Mouse (Mus musculus): ENCODE results near the gene Tmem178. TPM values are rescaled to one million over a fixed set of nuclear protein-coding genes. Genes with fewer than 3 reads are reported as not detected.

Tmem178 gene
- 16.1 and 16.5 TPM in 2 replicates for polyA plus RNA-seq (2015; fragmentation: Nextera tagmentation; extraction: Ambion mirVana)

GRCm38 (mm10) chr17:80944530-80945198, at the start of gene Tmem178:
TSS of gene Tmem178 (plus strand) at chr17:80944632.
- H3K9ac ChIP-seq: peak within 1 kb of the TSS; percentile 64
- peak; percentile 36; the same call in 1 of the 2 replicates for ATAC-seq (ENCODE audit: borderline replicate concordance, extremely low read depth, low FRiP score, low TSS enrichment)
- H3K4me1 ChIP-seq: peaks cover 4% of the 10 kb centered on the region; the same call in 1 of the 2 replicates
- H3K36me3 ChIP-seq: no peaks in the 10 kb centered on the region
- peaks cover 38% of the 10 kb centered on the region; the same call in 1 of the 2 replicates for H3K27me3 ChIP-seq
- H3K4me2 ChIP-seq: peak within 1 kb of the TSS; percentile 100
- H3K9me3 ChIP-seq: no peaks in the 10 kb centered on the region
- peak within 1 kb of the TSS; percentile 67 for H3K4me3 ChIP-seq
- no peak within 1 kb of the TSS for H3K27ac ChIP-seq
- under 1% methylated on average over 75 of the region's 84 CpGs for WGBS

- no peak for ATAC-seq (ENCODE audit: borderline replicate concordance, extremely low read depth, low FRiP score, low TSS enrichment)
- H3K9ac ChIP-seq: no peak overlapping the region
- no peak overlapping the region for H3K4me3 ChIP-seq
- H3K36me3 ChIP-seq: no peaks in the 10 kb centered on the region
- H3K27me3 ChIP-seq: no peaks in the 10 kb centered on the region
- no peak overlapping the region for H3K4me2 ChIP-seq
- H3K27ac ChIP-seq: no peak overlapping the region
- no peaks in the 10 kb centered on the region for H3K9me3 ChIP-seq
- H3K4me1 ChIP-seq: peaks cover 21% of the 10 kb centered on the region
- WGBS: 55% methylated on average over 2 of the region's 2 CpGs
These were observed 48.0 kb upstream of the Tmem178 start for GRCm38 (mm10) chr17:80896481-80896880.

- Histone ChIP-seq H3K4me2 (no peak overlapping the region), H3K27ac (0 out of 2 replicates have a peak overlapping the region, but pooled peaks have one; percentile 74), H3K4me3 (no peak overlapping the region), H3K36me3 (no peaks in the 10 kb centered on the region), H3K9ac (no peak overlapping the region), H3K27me3 (no peaks in the 10 kb centered on the region), H3K4me1 (peaks cover 21% of the 10 kb centered on the region), H3K9me3 (no peaks in the 10 kb centered on the region)
- WGBS: 71% methylated on average over 9 of the region's 9 CpGs
- no peak for ATAC-seq (ENCODE audit: borderline replicate concordance, extremely low read depth, low FRiP score, low TSS enrichment)
These were observed 46.6 kb upstream of the Tmem178 start for GRCm38 (mm10) chr17:80897709-80898440.

GRCm38 (mm10) chr17:80899513-80900199, 44.8 kb upstream of the Tmem178 start:
- H3K9ac ChIP-seq: no peak overlapping the region
- peak; percentile 89 for ATAC-seq (ENCODE audit: borderline replicate concordance, extremely low read depth, low FRiP score, low TSS enrichment)
- 27% methylated on average over 9 of the region's 9 CpGs for WGBS
- H3K27me3 ChIP-seq: no peaks in the 10 kb centered on the region
- no peaks in the 10 kb centered on the region for H3K36me3 ChIP-seq
- no peak overlapping the region for H3K4me3 ChIP-seq
- H3K4me1 ChIP-seq: peaks cover 25% of the 10 kb centered on the region
- H3K9me3 ChIP-seq: no peaks in the 10 kb centered on the region
- peak overlapping the region; percentile 74 for H3K27ac ChIP-seq
- peak overlapping the region; percentile 28 for H3K4me2 ChIP-seq

- Histone ChIP-seq H3K4me1 (peaks cover 25% of the 10 kb centered on the region), H3K27me3 (no peaks in the 10 kb centered on the region), H3K9ac (no peak overlapping the region), H3K9me3 (no peaks in the 10 kb centered on the region), H3K4me3 (no peak overlapping the region), H3K4me2 (peak overlapping the region; percentile 28), H3K27ac (peak overlapping the region; percentile 69), H3K36me3 (no peaks in the 10 kb centered on the region)
- ATAC-seq (ENCODE audit: borderline replicate concordance, extremely low read depth, low FRiP score, low TSS enrichment): peak; percentile 4; the same call in 1 of the 2 replicates
- 55% methylated on average over 2 of the region's 2 CpGs for WGBS
These were observed 44.3 kb upstream of the Tmem178 start for GRCm38 (mm10) chr17:80900200-80900520.

GRCm38 (mm10) chr17:80901885-80902284, 42.5 kb upstream of the Tmem178 start:
- H3K27ac ChIP-seq: no peak overlapping the region
- H3K36me3 ChIP-seq: no peaks in the 10 kb centered on the region
- no peak overlapping the region for H3K9ac ChIP-seq
- H3K4me2 ChIP-seq: no peak overlapping the region
- 56% methylated on average over 6 of the region's 6 CpGs for WGBS
- no peak overlapping the region for H3K4me3 ChIP-seq
- no peaks in the 10 kb centered on the region for H3K27me3 ChIP-seq
- no peaks in the 10 kb centered on the region for H3K9me3 ChIP-seq
- peaks cover 25% of the 10 kb centered on the region for H3K4me1 ChIP-seq
- ATAC-seq (ENCODE audit: borderline replicate concordance, extremely low read depth, low FRiP score, low TSS enrichment): no peak

DNA sequence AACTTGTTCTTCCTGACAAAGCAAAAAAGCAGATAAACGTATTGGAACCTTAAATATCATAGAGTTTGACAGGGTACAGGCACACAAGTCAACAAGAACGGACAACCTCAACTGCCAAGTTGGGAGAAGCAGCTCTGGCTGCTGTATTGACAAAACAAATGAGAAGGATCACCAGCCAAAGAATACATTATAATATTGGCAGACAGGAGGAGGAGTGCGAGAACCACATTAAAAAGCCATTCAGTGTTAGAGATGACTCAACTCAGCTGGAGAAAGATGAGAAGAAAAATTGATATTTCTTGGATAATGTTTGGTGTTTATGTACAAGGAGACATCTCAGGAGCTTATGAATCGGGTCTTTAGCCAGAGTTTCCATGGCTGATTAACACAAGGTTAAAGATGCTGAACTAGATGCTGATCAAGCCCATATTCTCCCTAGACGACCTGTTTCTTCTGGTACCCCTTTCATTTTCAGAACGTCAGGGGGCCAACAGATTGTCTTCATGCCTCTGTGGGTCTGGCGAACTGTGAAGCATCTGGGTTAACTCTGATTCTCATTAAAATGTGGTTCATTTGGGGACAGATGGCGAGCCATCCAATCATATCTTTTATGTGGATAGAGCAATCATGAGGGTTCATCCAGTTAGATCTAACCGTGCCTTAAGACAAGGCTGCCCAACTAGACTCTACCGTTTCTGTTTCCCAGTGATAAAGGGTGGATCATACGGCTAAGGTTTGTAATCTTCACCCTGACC, 41.1 kb upstream of the Tmem178 start:
- H3K4me1 ChIP-seq: peaks cover 23% of the 10 kb centered on the region
- no peak overlapping the region for H3K4me3 ChIP-seq
- no peaks in the 10 kb centered on the region for H3K27me3 ChIP-seq
- no peak overlapping the region for H3K27ac ChIP-seq
- H3K9ac ChIP-seq: no peak overlapping the region
- ATAC-seq (ENCODE audit: borderline replicate concordance, extremely low read depth, low FRiP score, low TSS enrichment): no peak
- no peak overlapping the region for H3K4me2 ChIP-seq
- no peaks in the 10 kb centered on the region for H3K36me3 ChIP-seq
- no peaks in the 10 kb centered on the region for H3K9me3 ChIP-seq
- 71% methylated on average over 11 of the region's 11 CpGs for WGBS

DNA sequence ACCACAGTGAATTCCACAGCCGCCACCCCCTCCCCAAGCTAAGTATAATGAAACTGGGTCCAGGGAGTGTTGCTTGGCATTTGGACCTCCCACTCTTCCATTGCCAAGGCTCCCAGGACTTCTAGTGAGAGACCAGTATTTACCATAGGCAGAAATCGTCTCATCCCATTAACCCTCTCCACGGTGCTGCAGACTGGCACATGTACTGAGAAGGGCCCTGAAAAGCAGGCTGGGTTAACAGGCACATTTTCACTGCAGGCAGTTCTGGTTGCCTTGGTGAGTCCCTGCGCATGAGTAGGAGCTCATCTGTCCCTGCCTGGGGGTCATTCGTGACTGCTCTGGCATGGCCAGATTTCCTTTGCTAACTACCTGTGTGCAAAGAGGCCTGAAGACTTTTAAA, 40.4 kb upstream of the Tmem178 start:
- Histone ChIP-seq H3K27ac (no peak overlapping the region), H3K36me3 (no peaks in the 10 kb centered on the region), H3K9ac (no peak overlapping the region), H3K27me3 (no peaks in the 10 kb centered on the region), H3K4me1 (peaks cover 15% of the 10 kb centered on the region), H3K9me3 (no peaks in the 10 kb centered on the region), H3K4me3 (no peak overlapping the region), H3K4me2 (no peak overlapping the region)
- no peak for ATAC-seq (ENCODE audit: borderline replicate concordance, extremely low read depth, low FRiP score, low TSS enrichment)
- 72% methylated on average over 5 of the region's 5 CpGs for WGBS

GRCm38 (mm10) chr17:80915666-80916065, 28.8 kb upstream of the Tmem178 start:
- no peaks in the 10 kb centered on the region for H3K4me1 ChIP-seq
- H3K27ac ChIP-seq: no peak overlapping the region
- no peak overlapping the region for H3K9ac ChIP-seq
- no peaks in the 10 kb centered on the region for H3K9me3 ChIP-seq
- no peak overlapping the region for H3K4me3 ChIP-seq
- H3K36me3 ChIP-seq: no peaks in the 10 kb centered on the region
- WGBS: 90% methylated on average over 2 of the region's 2 CpGs
- no peak overlapping the region for H3K4me2 ChIP-seq
- no peaks in the 10 kb centered on the region for H3K27me3 ChIP-seq
- ATAC-seq (ENCODE audit: borderline replicate concordance, extremely low read depth, low FRiP score, low TSS enrichment): no peak

GRCm38 (mm10) chr17:80919261-80919660, 25.2 kb upstream of the Tmem178 start:
- no peaks in the 10 kb centered on the region for H3K27me3 ChIP-seq
- H3K4me3 ChIP-seq: no peak overlapping the region
- no peaks in the 10 kb centered on the region for H3K36me3 ChIP-seq
- no peak overlapping the region for H3K27ac ChIP-seq
- no peaks in the 10 kb centered on the region for H3K9me3 ChIP-seq
- ATAC-seq (ENCODE audit: borderline replicate concordance, extremely low read depth, low FRiP score, low TSS enrichment): no peak
- no peaks in the 10 kb centered on the region for H3K4me1 ChIP-seq
- no peak overlapping the region for H3K4me2 ChIP-seq
- no peak overlapping the region for H3K9ac ChIP-seq

DNA sequence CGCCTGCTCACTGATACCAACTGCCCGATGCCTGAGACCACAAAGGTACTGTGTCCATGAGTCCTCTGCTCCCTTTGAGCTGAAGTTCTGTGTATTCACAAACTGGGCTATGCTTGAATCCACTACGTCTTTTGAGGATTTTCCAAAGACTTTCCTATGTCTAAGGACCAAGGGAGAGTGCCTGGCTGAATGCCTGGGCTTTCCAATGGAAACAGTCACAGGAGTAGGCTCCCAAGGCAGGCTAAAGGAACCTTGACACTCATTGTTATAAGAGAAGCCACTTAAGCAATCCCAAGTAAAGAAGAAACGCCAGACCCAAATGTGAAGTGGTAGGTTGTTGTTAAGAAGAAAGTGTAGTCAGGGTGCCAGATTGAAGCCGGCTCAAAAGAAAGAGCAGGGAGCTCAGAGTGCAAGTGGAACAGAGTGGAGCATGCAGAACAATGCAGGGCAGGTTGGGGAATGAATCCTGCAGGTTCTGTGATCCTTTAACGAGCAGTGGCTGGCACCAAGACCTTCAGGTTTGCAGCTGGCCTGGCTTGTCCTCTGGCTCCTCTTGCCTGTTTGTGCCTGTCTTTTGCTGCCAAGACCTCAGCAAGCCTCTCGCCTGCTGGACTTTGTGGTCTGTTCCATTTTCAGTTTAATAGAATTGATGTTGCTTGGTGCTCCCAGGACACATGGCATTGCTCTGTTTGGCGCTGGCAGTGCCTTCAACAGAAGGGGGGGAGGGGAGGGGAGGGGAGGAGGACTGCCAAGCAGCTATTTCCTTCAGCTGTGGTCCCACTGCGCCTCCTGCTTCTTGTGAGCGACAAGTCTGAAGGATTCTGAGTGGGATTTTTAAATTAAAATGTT, 22.9 kb upstream of the Tmem178 start:
- H3K4me1 ChIP-seq: no peaks in the 10 kb centered on the region
- 70% methylated on average over 10 of the region's 10 CpGs for WGBS
- no peak overlapping the region for H3K4me3 ChIP-seq

More for the DNA sequence above, 22.9 kb upstream of the Tmem178 start:
- H3K27ac ChIP-seq: no peak overlapping the region
- no peak for ATAC-seq (ENCODE audit: borderline replicate concordance, extremely low read depth, low FRiP score, low TSS enrichment)
- H3K27me3 ChIP-seq: no peaks in the 10 kb centered on the region
- no peaks in the 10 kb centered on the region for H3K9me3 ChIP-seq
- no peak overlapping the region for H3K9ac ChIP-seq
- H3K4me2 ChIP-seq: no peak overlapping the region
- no peaks in the 10 kb centered on the region for H3K36me3 ChIP-seq
